Mouse (Mus musculus) embryonic fibroblast, embryonic 13.5 days (primary cell): Measurements from ENCODE around the gene Rhox2b.
"Not testable (repeated sequence)": the region's sequence is repeated elsewhere in the genome, so short reads cannot be mapped to it uniquely, and the experiment has no call there.

Experiments used
- CTCF ChIP-seq: IDR thresholded peaks from 2 replicates; pipeline ENCODE4 v1.5.1; 2011; ENCODE audit warnings: mild to moderate bottlenecking, control low read depth, low read length, moderate library complexity, borderline replicate concordance; ENCODE audit not compliant: insufficient read depth
- POLR2A ChIP-seq: IDR thresholded peaks from 2 replicates; pipeline ENCODE4 v1.6.1; 2011; ENCODE audit warnings: low read depth, mild to moderate bottlenecking, control low read depth, low read length, moderate library complexity

DNA sequence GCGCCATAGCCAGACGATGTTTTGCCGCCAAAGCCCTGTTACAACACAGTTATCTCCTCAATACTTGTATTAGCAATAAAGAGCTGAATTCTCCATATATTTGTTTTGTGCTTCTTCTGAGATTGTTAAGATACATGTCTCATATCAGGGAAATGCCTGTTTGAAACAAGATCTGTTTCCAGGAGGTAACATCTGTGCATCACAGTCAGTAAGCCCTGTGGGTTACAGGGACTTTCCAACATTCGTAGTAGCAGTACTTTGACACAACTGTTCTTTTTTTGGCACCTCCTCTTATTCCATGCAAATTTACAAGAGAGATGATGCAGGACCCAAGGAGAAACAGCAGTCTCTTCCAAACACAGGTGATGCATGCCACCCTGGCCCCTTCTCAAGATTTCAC is 46.4 kb downstream of the Rhox2b start, which contains the start of gene Rhox3c:
- TF ChIP-seq CTCF, POLR2A: not testable (repeated sequence)
